Mouse (Mus musculus) heart, adult 11 months (tissue): ENCODE data around the gene Grk3.

Experiments
- DNase-seq: peaks from one replicate; pipeline ENCODE4 v3.0.0; 2022

Gene Grk3

GRCm38 (mm10) chr5:113015236-113016061 is at the start of gene Grk3:
Grk3 (minus strand) TSS chr5:113015791.
- peak; percentile 97 for DNase-seq

- DNase-seq: peak; percentile 95
Observed at GRCm38 (mm10) chr5:113054308-113054707, 38.7 kb upstream of the Grk3 start.

DNA sequence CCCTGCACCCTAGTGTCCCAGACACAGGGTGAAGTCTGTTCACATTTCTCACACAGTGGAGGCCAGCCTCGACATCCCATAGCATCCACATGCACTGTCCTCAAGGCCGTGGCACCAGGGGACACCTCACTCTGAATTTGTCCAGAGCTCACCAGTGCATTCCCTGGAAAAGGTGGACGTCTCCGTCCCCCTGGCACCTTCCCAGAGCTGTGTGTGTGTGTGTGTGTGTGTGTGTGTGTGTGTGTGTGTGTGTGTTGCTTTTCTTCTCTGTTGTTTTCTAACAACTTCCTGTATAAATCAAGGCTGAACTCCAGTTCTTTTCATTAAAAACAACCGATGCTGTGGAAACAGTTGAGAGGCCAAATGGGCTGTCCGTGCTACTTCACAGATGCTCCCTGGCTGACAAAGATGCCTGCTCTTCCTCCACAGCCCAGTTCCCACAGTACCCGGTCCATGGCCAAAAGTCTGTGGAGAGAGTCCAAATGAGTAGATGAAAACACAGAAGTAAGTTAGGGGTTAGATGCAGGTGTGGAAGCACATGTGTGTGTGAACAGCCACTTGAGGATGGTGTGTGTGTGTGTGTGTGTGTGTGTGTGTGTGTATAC is 35.1 kb upstream of the Grk3 start:
- DNase-seq: no peak

GRCm38 (mm10) chr5:113049876-113050275 is 34.3 kb upstream of the Grk3 start:
- DNase-seq: no peak

GRCm38 (mm10) chr5:113045511-113046273 is 30.1 kb upstream of the Grk3 start:
- no peak for DNase-seq

DNA sequence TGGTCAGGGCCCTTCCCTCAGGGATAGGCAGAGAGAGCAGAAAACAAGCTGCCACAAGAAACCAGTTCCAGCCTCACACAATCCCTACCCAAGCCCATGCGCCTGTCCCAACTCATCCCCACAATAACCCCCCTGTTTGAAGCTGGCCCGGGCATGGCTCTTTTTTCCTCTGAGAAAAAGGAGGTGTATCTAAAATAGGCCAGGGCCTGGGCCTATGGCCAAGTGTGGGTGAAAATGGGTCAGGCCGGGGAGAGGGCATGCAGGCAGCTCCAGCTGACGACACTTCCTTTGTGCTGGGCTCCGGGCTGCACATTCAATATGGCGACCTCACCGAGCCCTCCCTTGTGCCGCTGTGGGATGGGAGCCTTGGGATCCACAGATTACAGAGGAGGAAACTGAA is 27.9 kb upstream of the Grk3 start:
- peak; percentile 94 for DNase-seq

- DNase-seq: peak; percentile 96
Observed at GRCm38 (mm10) chr5:113041567-113042071, 26.0 kb upstream of the Grk3 start.

DNA sequence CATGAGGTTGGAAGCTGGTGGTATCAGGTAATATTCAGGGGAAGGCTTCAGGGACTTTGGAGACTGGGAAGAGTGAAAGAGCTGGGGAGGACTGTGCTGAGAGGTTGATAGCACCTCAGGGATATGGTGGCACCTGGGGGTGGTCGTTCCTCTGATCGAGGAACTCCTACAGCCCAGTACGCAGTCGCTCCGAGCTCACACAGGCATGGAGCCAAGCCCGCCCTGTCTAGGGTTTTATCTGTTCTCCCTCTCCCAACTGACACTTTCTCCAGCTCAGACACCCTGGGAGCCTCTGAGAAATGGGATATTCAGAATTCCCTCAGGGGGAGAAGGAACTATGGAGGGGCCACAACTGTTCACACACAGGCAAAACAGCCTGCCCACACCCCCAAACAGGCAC is 25.2 kb upstream of the Grk3 start:
- peak; percentile 89 for DNase-seq

DNA sequence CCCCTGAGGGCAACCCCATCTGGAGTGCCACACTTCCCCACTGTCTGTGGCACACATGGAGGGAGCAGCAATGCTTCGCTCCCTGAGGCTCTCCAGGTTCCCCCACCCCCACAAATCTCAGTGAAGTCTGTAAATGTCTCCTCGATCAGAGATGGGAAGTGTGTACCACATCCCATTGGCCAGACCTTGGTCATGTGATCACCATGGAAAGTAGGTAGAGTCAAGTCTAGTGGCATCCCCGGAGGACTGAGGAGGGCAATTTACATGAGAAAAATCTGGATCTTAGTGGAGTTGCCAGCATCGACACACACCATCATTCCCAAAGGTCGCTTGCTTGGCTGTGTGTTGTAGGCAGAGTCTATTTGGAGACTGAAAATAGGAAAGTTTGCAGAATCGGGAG is 23.0 kb upstream of the Grk3 start:
- no peak for DNase-seq

GRCm38 (mm10) chr5:113035094-113036047 is 19.8 kb upstream of the Grk3 start:
- no peak for DNase-seq

DNA sequence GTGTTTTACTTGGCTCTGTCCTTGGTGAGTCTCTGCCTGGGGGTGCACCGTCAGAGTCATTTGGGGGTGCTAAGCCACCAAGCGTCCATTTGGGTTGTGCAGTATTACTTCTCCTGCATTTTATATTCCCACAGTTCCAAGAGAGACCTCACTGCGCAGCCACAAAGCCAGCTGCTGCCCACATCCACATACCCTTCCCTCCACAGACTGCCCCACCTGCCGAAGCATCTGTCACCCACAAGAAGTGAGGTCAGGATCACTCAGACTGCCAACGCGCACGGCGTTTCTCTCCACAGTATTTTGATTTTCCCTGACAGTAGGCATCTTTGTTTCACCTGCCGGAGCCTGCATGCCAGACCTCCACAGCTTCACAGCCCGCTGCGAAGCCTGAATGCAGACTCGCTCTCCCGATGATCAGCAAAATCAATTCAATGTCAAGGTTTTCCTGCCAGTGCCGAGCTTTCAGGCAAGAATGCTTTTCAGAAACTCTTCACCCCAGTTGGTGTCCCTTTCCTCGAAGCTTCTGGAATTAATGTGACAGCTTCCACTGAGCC is 15.7 kb upstream of the Grk3 start:
- DNase-seq: no peak

DNA sequence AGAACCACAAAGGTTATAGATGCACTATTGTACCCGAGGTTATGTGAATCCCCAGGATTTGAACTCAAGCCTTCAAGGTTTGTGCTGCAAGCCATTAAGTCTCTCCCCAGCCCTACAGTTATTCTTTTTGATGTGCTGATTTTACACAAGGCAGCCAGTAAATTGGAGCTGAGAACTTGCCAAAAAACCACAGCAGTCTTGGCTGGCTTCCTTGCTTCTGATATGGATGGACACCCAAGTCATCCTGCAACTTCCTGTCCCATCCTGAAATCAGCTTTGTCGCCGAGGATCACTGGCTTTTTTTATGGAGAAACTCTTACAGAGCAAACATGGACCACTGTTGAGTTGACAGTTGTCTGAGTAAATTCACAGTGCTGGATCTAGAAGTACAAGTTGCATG is 14.5 kb upstream of the Grk3 start:
- DNase-seq: no peak

- DNase-seq: no peak
Observed at GRCm38 (mm10) chr5:113026706-113027105, 11.1 kb upstream of the Grk3 start.

GRCm38 (mm10) chr5:113024154-113024764 is 8.7 kb upstream of the Grk3 start:
- DNase-seq: peak; percentile 96

DNA sequence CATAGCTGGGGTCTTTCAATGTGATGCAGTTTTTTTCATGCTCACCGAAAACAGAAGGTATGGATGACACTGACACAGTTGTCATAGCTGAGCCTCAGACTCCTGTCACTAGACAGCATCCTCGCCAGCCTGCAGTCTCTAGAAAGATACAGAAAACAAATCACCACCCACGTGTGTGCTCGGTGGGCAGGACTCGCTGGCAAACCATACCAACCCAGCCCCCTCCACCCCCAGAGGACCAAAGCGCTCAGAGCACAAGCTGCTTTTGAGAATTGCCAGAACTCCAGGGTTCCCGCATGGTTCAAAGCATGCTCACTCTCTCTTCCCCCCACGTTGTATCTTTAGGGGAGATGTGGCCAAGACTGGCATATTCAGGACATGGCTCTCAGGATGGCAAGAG is 2.6 kb upstream of the Grk3 start:
- DNase-seq: no peak

DNA sequence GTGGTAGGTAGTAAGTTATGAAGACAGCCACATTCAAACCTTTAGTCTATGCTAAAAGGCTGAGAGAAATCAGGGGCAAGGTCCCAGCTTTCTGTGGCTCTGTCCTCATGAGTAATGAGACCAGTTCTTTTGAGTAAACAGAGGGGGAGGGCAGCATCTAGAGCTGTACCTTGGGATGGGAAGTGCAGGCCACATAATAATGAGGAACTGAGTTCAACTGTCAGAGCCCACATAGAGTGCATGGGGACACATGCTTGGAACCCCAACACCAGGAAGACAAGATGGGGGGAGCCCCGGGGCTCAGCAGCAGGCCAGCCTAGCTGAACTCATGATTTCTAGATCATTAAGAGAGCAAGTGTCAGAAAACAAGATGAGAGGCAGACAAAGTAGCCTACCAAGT is 1.4 kb upstream of the Grk3 start:
- no peak for DNase-seq

DNA sequence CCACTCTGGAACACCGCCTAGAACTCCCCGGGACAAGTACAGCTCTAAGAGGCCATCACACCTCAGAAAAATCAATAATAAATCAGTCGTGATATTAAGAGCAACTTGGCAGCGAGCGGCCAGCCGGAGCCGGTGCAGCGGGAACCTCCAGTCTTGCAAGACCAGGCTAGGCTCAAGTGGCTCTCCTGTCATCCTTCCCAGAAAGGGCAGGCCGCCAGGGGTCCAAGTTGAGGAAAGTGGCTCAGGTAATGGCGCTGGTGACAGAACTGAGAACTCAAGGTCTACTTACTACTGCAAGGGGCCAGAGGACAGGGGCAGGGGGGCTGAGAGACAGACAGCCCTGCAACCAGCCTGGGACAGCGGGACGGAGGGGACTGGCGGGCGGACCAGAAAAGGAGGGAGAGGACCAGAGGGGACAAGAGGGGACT is 769 bp downstream of the Grk3 start:
- peak; percentile 92 for DNase-seq

GRCm38 (mm10) chr5:113014111-113014807 is 1.3 kb downstream of the Grk3 start:
- DNase-seq: no peak

DNA sequence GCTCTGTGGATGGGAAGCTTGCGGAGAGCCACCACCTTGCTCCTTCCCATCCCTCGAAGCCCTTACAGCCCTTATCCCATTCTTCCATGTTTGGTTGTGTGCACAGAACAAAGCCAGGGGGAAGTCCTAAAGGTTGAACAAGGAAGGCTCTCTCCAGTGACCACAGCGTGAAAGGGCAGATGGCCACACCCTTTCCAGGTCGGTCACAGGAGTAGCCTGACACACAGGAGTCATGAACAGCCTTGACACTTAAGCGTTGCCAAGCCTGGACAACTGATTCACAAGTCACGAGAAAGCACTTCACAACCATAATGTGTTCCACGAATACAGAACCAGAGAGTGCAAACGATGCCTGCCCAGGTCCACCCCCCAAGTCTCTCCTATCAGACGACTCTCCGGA is 3.7 kb downstream of the Grk3 start:
- no peak for DNase-seq

GRCm38 (mm10) chr5:113009183-113009820 is 6.3 kb downstream of the Grk3 start:
- no peak for DNase-seq
